Mouse (Mus musculus) embryonic facial prominence, embryonic 10.5 days (tissue): ENCODE data around the gene Mettl24. TPM values are rescaled to one million over a fixed set of nuclear protein-coding genes. Genes with fewer than 3 reads are reported as not detected.
"Not testable (repeated sequence)": the region's sequence is repeated elsewhere in the genome, so short reads cannot be mapped to it uniquely, and the experiment has no call there.

Experiments
- DNase-seq: peaks from one replicate; pipeline ENCODE4 v3.0.0-alpha.2; 2017; ENCODE audit warnings: low spot score
- H3K27ac ChIP-seq: fragments of 300-500 bp; sonication (generic); replicated peaks from 2 replicates; pipeline ENCODE4 v1.5.1; 2016; ENCODE audit warnings: mild to moderate bottlenecking
- H3K27me3 ChIP-seq: fragments of 300-500 bp; sonication (generic); replicated peaks from 2 replicates; pipeline ENCODE4 v1.6.1; 2016; ENCODE audit warnings: low read depth, mild to moderate bottlenecking; ENCODE audit not compliant: poor library complexity, severe bottlenecking
- H3K36me3 ChIP-seq: fragments of 300-500 bp; sonication (generic); replicated peaks from 2 replicates; pipeline ENCODE4 v1.6.1; 2016; ENCODE audit warnings: mild to moderate bottlenecking, moderate library complexity
- H3K4me1 ChIP-seq: fragments of 300-500 bp; sonication (generic); 2 replicates; pipeline ENCODE4 v1.6.1; 2016
- H3K4me3 ChIP-seq: fragments of 300-500 bp; sonication (generic); 2 replicates; pipeline ENCODE4 v1.5.1; 2016; ENCODE audit warnings: mild to moderate bottlenecking, moderate library complexity
- H3K9me3 ChIP-seq: fragments of 300-500 bp; sonication (generic); 2 replicates; pipeline ENCODE4 v1.6.1; 2016; ENCODE audit warnings: mild to moderate bottlenecking
- WGBS: fragments of 180-500 bp; shearing (Covaris S2); methylation state at CpG from one replicate; pipeline ENCODE4 v1.1.7; 2016; 5-methylcytosine and 5-hydroxymethylcytosine counted together
- polyA plus RNA-seq: library from polyadenylated mRNA; unstranded; fragments of >200 nt; fragmentation: Nextera tagmentation; extraction: Ambion mirVana; gene quantifications from 2 replicates; pipeline ENCODE4 v1.2.1, GENCODE M21; 2016

Gene Mettl24
- polyA plus RNA-seq, 1 experiment from 2014 or later = 1.5 TPM

- Histone ChIP-seq H3K36me3 (no peaks in the 10 kb centered on the region), H3K9me3 (no peaks in the 10 kb centered on the region), H3K27ac (no peak overlapping the region), H3K27me3 (no peaks in the 10 kb centered on the region), H3K4me3 (no peak overlapping the region), H3K4me1 (peaks cover 18% of the 10 kb centered on the region)
- 86% methylated on average over 4 of the region's 4 CpGs for WGBS
- DNase-seq = no peak
Observed at GRCm38 (mm10) chr10:40778472-40778871, 95.4 kb downstream of the Mettl24 start.

GRCm38 (mm10) chr10:40790406-40790805 lies 107.3 kb downstream of the Mettl24 start:
- no peaks in the 10 kb centered on the region for H3K4me1 ChIP-seq
- no peaks in the 10 kb centered on the region for H3K27me3 ChIP-seq
- no peak overlapping the region for H3K27ac ChIP-seq
- no peaks in the 10 kb centered on the region for H3K36me3 ChIP-seq
- H3K9me3 ChIP-seq = peaks cover 2% of the 10 kb centered on the region; the same call in 1 of the 2 replicates
- 85% methylated on average over 3 of the region's 3 CpGs for WGBS
- H3K4me3 ChIP-seq = no peak overlapping the region
- DNase-seq = no peak

- Histone ChIP-seq H3K4me3 (no peak overlapping the region), H3K27me3 (no peaks in the 10 kb centered on the region), H3K36me3 (no peaks in the 10 kb centered on the region), H3K9me3 (peaks cover 2% of the 10 kb centered on the region; the same call in 1 of the 2 replicates), H3K27ac (no peak overlapping the region), H3K4me1 (no peaks in the 10 kb centered on the region)
- WGBS = 80% methylated on average over 3 of the region's 3 CpGs
- DNase-seq = no peak
Observed at GRCm38 (mm10) chr10:40792115-40792514, 109.0 kb downstream of the Mettl24 start.

- Histone ChIP-seq H3K36me3 (no peaks in the 10 kb centered on the region), H3K4me3 (no peak overlapping the region), H3K9me3 (0 out of 2 replicates have a peak, but pooled peaks cover 2% of the 10 kb centered on the region), H3K4me1 (no peaks in the 10 kb centered on the region), H3K27ac (no peak overlapping the region), H3K27me3 (no peaks in the 10 kb centered on the region)
- WGBS = 90% methylated on average over 1 of the region's 1 CpGs
- DNase-seq = no peak
Observed at GRCm38 (mm10) chr10:40805221-40805620, 122.1 kb downstream of the Mettl24 start.

- Histone ChIP-seq H3K27me3 (no peaks in the 10 kb centered on the region), H3K4me3 (no peak overlapping the region), H3K27ac (no peak overlapping the region), H3K9me3 (0 out of 2 replicates have a peak, but pooled peaks cover 2% of the 10 kb centered on the region), H3K4me1 (no peaks in the 10 kb centered on the region), H3K36me3 (no peaks in the 10 kb centered on the region)
- 86% methylated on average over 4 of the region's 4 CpGs for WGBS
- no peak for DNase-seq
Observed at GRCm38 (mm10) chr10:40806221-40806620, 123.1 kb downstream of the Mettl24 start.

GRCm38 (mm10) chr10:40809411-40809910 lies 126.4 kb downstream of the Mettl24 start:
- not testable (repeated sequence) for H3K4me3 ChIP-seq, H3K36me3 ChIP-seq, DNase-seq, H3K27me3 ChIP-seq, H3K9me3 ChIP-seq, H3K4me1 ChIP-seq, H3K27ac ChIP-seq
- 33% methylated on average over 5 of the region's 5 CpGs for WGBS

- Histone ChIP-seq H3K9me3 (no peaks in the 10 kb centered on the region), H3K4me3 (no peak overlapping the region), H3K36me3 (no peaks in the 10 kb centered on the region), H3K4me1 (no peaks in the 10 kb centered on the region), H3K27ac (no peak overlapping the region), H3K27me3 (no peaks in the 10 kb centered on the region)
- DNase-seq = no peak
- WGBS = 75% methylated on average over 4 of the region's 4 CpGs
Observed at GRCm38 (mm10) chr10:40813627-40814026, 130.5 kb downstream of the Mettl24 start.

- no peak overlapping the region for H3K4me3 ChIP-seq
- H3K9me3 ChIP-seq = no peaks in the 10 kb centered on the region
- H3K27me3 ChIP-seq = no peaks in the 10 kb centered on the region
- DNase-seq = no peak
- no peaks in the 10 kb centered on the region for H3K36me3 ChIP-seq
- H3K27ac ChIP-seq = no peak overlapping the region
- 62% methylated on average over 6 of the region's 6 CpGs for WGBS
- no peaks in the 10 kb centered on the region for H3K4me1 ChIP-seq
Observed at GRCm38 (mm10) chr10:40816471-40816870, 133.4 kb downstream of the Mettl24 start.

- 81% methylated on average over 6 of the region's 6 CpGs for WGBS
- H3K27ac ChIP-seq = no peak overlapping the region
- no peak for DNase-seq
- H3K4me1 ChIP-seq = peaks cover 3% of the 10 kb centered on the region; the same call in 1 of the 2 replicates
- no peaks in the 10 kb centered on the region for H3K27me3 ChIP-seq
- peaks cover 24% of the 10 kb centered on the region for H3K36me3 ChIP-seq
- no peak overlapping the region for H3K4me3 ChIP-seq
- no peaks in the 10 kb centered on the region for H3K9me3 ChIP-seq
Observed at GRCm38 (mm10) chr10:40825952-40826351, 142.9 kb downstream of the Mettl24 start.

- Histone ChIP-seq H3K27ac (no peak overlapping the region), H3K36me3 (peaks cover 36% of the 10 kb centered on the region), H3K4me3 (no peak overlapping the region), H3K4me1 (peaks cover 3% of the 10 kb centered on the region; the same call in 1 of the 2 replicates), H3K27me3 (no peaks in the 10 kb centered on the region), H3K9me3 (no peaks in the 10 kb centered on the region)
- 91% methylated on average over 4 of the region's 4 CpGs for WGBS
- DNase-seq = no peak
Observed at GRCm38 (mm10) chr10:40827706-40828105, 144.6 kb downstream of the Mettl24 start.

GRCm38 (mm10) chr10:40830312-40830711 lies 147.2 kb downstream of the Mettl24 start:
- peaks cover 58% of the 10 kb centered on the region for H3K36me3 ChIP-seq
- H3K9me3 ChIP-seq = no peaks in the 10 kb centered on the region
- WGBS = 90% methylated on average over 3 of the region's 3 CpGs
- H3K27me3 ChIP-seq = no peaks in the 10 kb centered on the region
- no peak overlapping the region for H3K4me3 ChIP-seq
- no peak for DNase-seq
- no peak overlapping the region for H3K27ac ChIP-seq
- H3K4me1 ChIP-seq = peaks cover 3% of the 10 kb centered on the region; the same call in 1 of the 2 replicates

- no peak for DNase-seq
Observed at GRCm38 (mm10) chr10:40831267-40831666, 148.2 kb downstream of the Mettl24 start.

GRCm38 (mm10) chr10:40840086-40840485 lies 157.0 kb downstream of the Mettl24 start:
- H3K36me3 ChIP-seq = peaks cover 66% of the 10 kb centered on the region
- H3K9me3 ChIP-seq = no peaks in the 10 kb centered on the region
- no peaks in the 10 kb centered on the region for H3K27me3 ChIP-seq
- no peak for DNase-seq
- 93% methylated on average over 5 of the region's 5 CpGs for WGBS
- no peak overlapping the region for H3K27ac ChIP-seq
- H3K4me1 ChIP-seq = peaks cover 12% of the 10 kb centered on the region; the same call in 1 of the 2 replicates
- no peak overlapping the region for H3K4me3 ChIP-seq

More at GRCm38 (mm10) chr10:40831267-40831666, 148.2 kb downstream of the Mettl24 start:
- peaks cover 66% of the 10 kb centered on the region for H3K36me3 ChIP-seq
- H3K27me3 ChIP-seq = no peaks in the 10 kb centered on the region
- no peaks in the 10 kb centered on the region for H3K4me1 ChIP-seq
- H3K4me3 ChIP-seq = no peak overlapping the region
- 90% methylated on average over 7 of the region's 7 CpGs for WGBS
- no peaks in the 10 kb centered on the region for H3K9me3 ChIP-seq
- H3K27ac ChIP-seq = no peak overlapping the region
